Mouse (Mus musculus): ENCODE measurements around the gene Adcyap1r1.

- TF ChIP-seq CTCF (IDR thresholded peaks at IDR 0.05; ENCODE audit: low read depth) (no peak), EP300 (IDR thresholded peaks at IDR 0.05; ENCODE audit: low read depth) (no peak)
Measured at GRCm38 (mm10) chr6:55448199-55448598, 3.6 kb upstream of the Adcyap1r1 start.

All from liver, postnatal 0 days (tissue).